Mouse (Mus musculus) left cerebral cortex, postnatal 36 days (tissue): ENCODE measurements around the gene Adcy7. TPM values are rescaled to one million over a fixed set of nuclear protein-coding genes. Genes with fewer than 3 reads are reported as not detected.

Experiments used
- DNase-seq, 2 experiments: peaks; one replicate each; pipeline ENCODE4 v3.0.0; 2021 to 2022; ENCODE audit warnings: low spot score in 2 of 2, mixed read lengths in 1 of 2
- intact Hi-C: fragments of 180-260 bp; cut with DNase I; formaldehyde crosslinking; loops from one replicate; pipeline ENCODE4 v1.15.1; 2025
- total RNA-seq, 2 experiments: library from RNA; stranded (reverse); gene quantifications; 2 replicates each; pipeline ENCODE4 v1.2.3; 2021

Gene Adcy7
- 1 to 10 TPM; 4.7 TPM for total RNA-seq

- intact Hi-C loops, result no loop called here
- DNase-seq, result peak; percentile 20 to 49
Observed at GRCm38 (mm10) chr8:88272231-88273050, at the start of gene Adcy7. Gene Adcy7, plus strand, starts transcription at chr8:88272403.

- intact Hi-C loops, result no loop called here
- DNase-seq, result no peak
Observed at GRCm38 (mm10) chr8:88225358-88225757, 46.8 kb upstream of the Adcy7 start.

GRCm38 (mm10) chr8:88227851-88228250 is 44.4 kb upstream of the Adcy7 start:
- no peak for DNase-seq
- intact Hi-C loops, result no loop called here

- no peak for DNase-seq
- intact Hi-C loops, result no loop called here
Observed at GRCm38 (mm10) chr8:88228286-88228685, 43.9 kb upstream of the Adcy7 start.

- no peak for DNase-seq
- intact Hi-C loops, result no loop called here
Observed at GRCm38 (mm10) chr8:88228800-88229199, 43.4 kb upstream of the Adcy7 start.

GRCm38 (mm10) chr8:88236666-88237065 is 35.5 kb upstream of the Adcy7 start:
- intact Hi-C loops, result no loop called here
- no peak for DNase-seq

- no peak for DNase-seq
- intact Hi-C loops, result no loop called here
Observed at GRCm38 (mm10) chr8:88237606-88238005, 34.6 kb upstream of the Adcy7 start.

- DNase-seq, result no peak
- intact Hi-C loops, result no loop called here
Observed at GRCm38 (mm10) chr8:88239277-88239676, 32.9 kb upstream of the Adcy7 start.

- no peak for DNase-seq
- intact Hi-C loops, result loop anchor here (5.0 kb wide), 1 partner anchor 40 kb away; no protein-coding TSS in a partner anchor
Observed at GRCm38 (mm10) chr8:88241871-88242270, 30.3 kb upstream of the Adcy7 start.

GRCm38 (mm10) chr8:88244298-88244697 is 27.9 kb upstream of the Adcy7 start:
- DNase-seq, result no peak
- intact Hi-C loops, result loop anchor here (5.0 kb wide), 1 partner anchor 42 kb away; no protein-coding TSS in a partner anchor

GRCm38 (mm10) chr8:88252791-88253190 is 19.4 kb upstream of the Adcy7 start:
- DNase-seq, result no peak
- intact Hi-C loops, result no loop called here

GRCm38 (mm10) chr8:88254957-88255356 is 17.2 kb upstream of the Adcy7 start:
- no peak for DNase-seq
- intact Hi-C loops, result no loop called here

- no peak for DNase-seq
- intact Hi-C loops, result no loop called here
Observed at GRCm38 (mm10) chr8:88258024-88258423, 14.2 kb upstream of the Adcy7 start.

- no peak for DNase-seq
- intact Hi-C loops, result no loop called here
Observed at GRCm38 (mm10) chr8:88258544-88258943, 13.7 kb upstream of the Adcy7 start.

- intact Hi-C loops, result no loop called here
- no peak for DNase-seq
Observed at GRCm38 (mm10) chr8:88260466-88260980, 11.7 kb upstream of the Adcy7 start.

- intact Hi-C loops, result no loop called here
- DNase-seq, result no peak
Observed at GRCm38 (mm10) chr8:88262831-88263635, 9.2 kb upstream of the Adcy7 start.

- no peak for DNase-seq
- intact Hi-C loops, result loop anchor here (2.0 to 5.0 kb wide), 2 partner anchors 93 to 357 kb away; no protein-coding TSS in a partner anchor
Observed at GRCm38 (mm10) chr8:88265511-88265910, 6.7 kb upstream of the Adcy7 start.

GRCm38 (mm10) chr8:88266170-88266800 is 5.9 kb upstream of the Adcy7 start:
- peak; percentile 69 to 76 for DNase-seq
- intact Hi-C loops, result loop anchor here (5.0 kb wide), 1 partner anchor 356 kb away; no protein-coding TSS in a partner anchor

GRCm38 (mm10) chr8:88266801-88267403 is 5.3 kb upstream of the Adcy7 start:
- no peak for DNase-seq
- intact Hi-C loops, result loop anchor here (5.0 kb wide), 1 partner anchor 355 kb away; no protein-coding TSS in a partner anchor
